Mouse (Mus musculus): Measurements from ENCODE around the gene Tagln2. TPM values are rescaled to one million over a fixed set of nuclear protein-coding genes. Genes with fewer than 3 reads are reported as not detected.

The Tagln2 gene
- 117 to 134 TPM (median 125 TPM) in 4 replicates for total RNA-seq (2023; ENCODE audit: inconsistent age)

GRCm38 (mm10) chr1:172499765-172500441 is at the start of gene Tagln2:
Gene Tagln2 (plus strand): TSS chr1:172500047.

GRCm38 (mm10) chr1:172475054-172475741 is 24.6 kb upstream of the Tagln2 start, which contains the start of gene Slamf9:
Gene Slamf9 (plus strand): TSS chr1:172475358.

GRCm38 (mm10) chr1:172481540-172482280 is 18.1 kb upstream of the Tagln2 start, which contains the start of gene Igsf9:
Gene Igsf9 (plus strand): TSS chr1:172481788.

GRCm38 (mm10) chr1:172520576-172521440 is 21.0 kb downstream of the Tagln2 start, which contains the start of gene Cfap45:
Gene Cfap45 (plus strand): TSS chr1:172520801.

GRCm38 (mm10) chr1:172555638-172556037 is 55.8 kb downstream of the Tagln2 start, which contains the start of gene Vsig8:
Gene Vsig8 (plus strand): TSS chr1:172555938.

Other genes with a start within 250 kb of the Tagln2 start
- not detected in 4 replicates for gene Atp1a4, start 241.6 kb upstream of the Tagln2 start, total RNA-seq (2023; ENCODE audit: inconsistent age)
- gene Igsf8, start 238.4 kb upstream of the Tagln2 start, total RNA-seq (2023; ENCODE audit: inconsistent age): 24.2 to 34.3 TPM (median 25.5 TPM) in 4 replicates
- gene Atp1a2, start 202.0 kb upstream of the Tagln2 start, total RNA-seq (2023; ENCODE audit: inconsistent age): 0.10 TPM in 1 of 4 replicates, not detected in the others
- gene Kcnj9, start 170.7 kb upstream of the Tagln2 start, total RNA-seq (2023; ENCODE audit: inconsistent age): 0.16 TPM in 1 of 4 replicates, not detected in the others
- gene Kcnj10, start 158.8 kb upstream of the Tagln2 start, total RNA-seq (2023; ENCODE audit: inconsistent age): 0.87 to 2.0 TPM (median 1.2 TPM) in 4 replicates
- 29.2 to 30.4 TPM (median 29.7 TPM) in 4 replicates for gene Pigm, start 123.5 kb upstream of the Tagln2 start, total RNA-seq (2023; ENCODE audit: inconsistent age)
- 0.78 to 3.9 TPM (median 2.9 TPM) in 4 replicates for gene Slamf9, start 24.7 kb upstream of the Tagln2 start, total RNA-seq (2023; ENCODE audit: inconsistent age)
- 7.6 to 12.2 TPM (median 10.3 TPM) in 4 replicates for gene Igsf9, start 18.3 kb upstream of the Tagln2 start, total RNA-seq (2023; ENCODE audit: inconsistent age)
- 3.6 to 5.2 TPM (median 4.1 TPM) in 4 replicates for gene Cfap45, start 20.8 kb downstream of the Tagln2 start, total RNA-seq (2023; ENCODE audit: inconsistent age)
- not detected in 4 replicates for gene Vsig8, start 55.9 kb downstream of the Tagln2 start, total RNA-seq (2023; ENCODE audit: inconsistent age)
- gene Slamf8, start 90.5 kb downstream of the Tagln2 start, total RNA-seq (2023; ENCODE audit: inconsistent age): 0.30 to 1.1 TPM (median 0.52 TPM) in 4 replicates
- gene Fcrl6, start 102.5 kb downstream of the Tagln2 start, total RNA-seq (2023; ENCODE audit: inconsistent age): not detected in 4 replicates
- 0.48 to 0.71 TPM (median 0.56 TPM) in 4 replicates for gene Dusp23, start 132.9 kb downstream of the Tagln2 start, total RNA-seq (2023; ENCODE audit: inconsistent age)
- gene Crp, start 198.0 kb downstream of the Tagln2 start, total RNA-seq (2023; ENCODE audit: inconsistent age): not detected in 4 replicates

All from B cell, adult (primary cell).